In the genomic region with DNA sequence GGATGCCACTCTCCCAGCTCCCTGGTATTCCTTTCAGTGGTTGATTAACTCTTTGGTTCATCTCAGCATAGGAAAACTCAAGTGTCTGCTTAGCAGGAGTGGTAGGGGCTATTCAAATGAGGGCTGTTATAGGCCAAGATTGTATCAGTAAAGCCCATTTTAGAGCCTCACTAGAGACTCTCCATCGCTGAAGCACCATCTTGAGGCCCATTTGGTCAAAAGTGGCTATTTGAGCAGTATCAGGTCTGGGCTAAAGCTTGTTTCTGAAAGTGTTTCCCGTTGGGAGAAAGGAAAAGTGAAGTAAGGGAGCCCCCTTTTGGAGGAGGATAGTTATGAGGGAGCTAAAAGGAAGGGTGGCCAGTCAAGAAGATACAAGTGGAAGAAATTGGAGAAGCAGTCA, we compare ENCODE assay signal across 8 mouse cellular contexts.
DNase-seq lines count a peak whose midpoint lies in the region; ATAC-seq and TF ChIP-seq lines count a peak whose summit lies in the region.

No protein-coding gene starts in this region.

- 7% methylated on average over 2 of the region's 2 CpGs for WGBS in heart, postnatal 0 days

- no peaks in the 10 kb centered on the region for H3K9me3 ChIP-seq in heart, postnatal 0 days (replicated peaks; ENCODE audit: control insufficient read depth, low read length)

- TF ChIP-seq EP300 in heart, postnatal 0 days (IDR thresholded peaks at IDR 0.05; ENCODE audit: low read depth) = no peak

- no peak overlapping the region for H3K27ac ChIP-seq in heart, postnatal 0 days (ENCODE audit: low read depth)

- no peak for ATAC-seq in heart, postnatal 0 days (ENCODE audit: insufficient read depth, low read depth)

- no peak overlapping the region for H3K4me3 ChIP-seq in heart, postnatal 0 days (ENCODE audit: low read depth, low read length)

- H3K36me3 ChIP-seq in heart, postnatal 0 days (replicated peaks; ENCODE audit: control insufficient read depth, insufficient read depth, low read length) = no peaks in the 10 kb centered on the region

- no peak overlapping the region for H3K9ac ChIP-seq in heart, postnatal 0 days (replicated peaks; ENCODE audit: low read depth, low read length)

- no peak overlapping the region for H3K4me2 ChIP-seq in heart, postnatal 0 days (ENCODE audit: low read depth, low read length)

- no peaks in the 10 kb centered on the region for H3K4me1 ChIP-seq in heart, postnatal 0 days (ENCODE audit: control insufficient read depth, insufficient read depth)

- peak; percentile 13 for DNase-seq in heart, postnatal 0 days (ENCODE audit: low spot score)
- no peak for DNase-seq in heart, adult 9 months (ENCODE audit: low spot score in 2 of 2)
- peak; percentile 10 for DNase-seq in 416B (ENCODE audit: low read depth)
- peak; percentile 29 for DNase-seq in cerebellum, adult 11-12 months
- peak; percentile 3 to 76 for DNase-seq in frontal cortex, adult 2 months (ENCODE audit: extremely low spot score in 1 of 2, low spot score in 1 of 2)
- peak; percentile 2 for DNase-seq in lung, postnatal 25 days (ENCODE audit: low spot score)
- DNase-seq in urinary bladder, adult 18-20 months (ENCODE audit: low spot score in 2 of 2) = no peak
- DNase-seq in natural killer cell, adult 2 months (ENCODE audit: low spot score in 2 of 2) = no peak

- H3K27me3 ChIP-seq in heart, postnatal 0 days (ENCODE audit: control insufficient read depth, insufficient read depth, low read length) = no peaks in the 10 kb centered on the region; the same call in 1 of the 2 replicates

- peak; percentile 55 for TF ChIP-seq CTCF in heart, postnatal 0 days (IDR thresholded peaks at IDR 0.05; ENCODE audit: low read depth)

Comparison
In these comparisons a context has a peak if more than half of its experiments do, and no peak if none do; other contexts are left out.
1. DNase-seq: peak in heart, postnatal 0 days (single experiment), 416B (single experiment), cerebellum, adult 11-12 months (single experiment), frontal cortex, adult 2 months (2 of 2) and lung, postnatal 25 days (single experiment); none in heart, adult 9 months (0 of 2), urinary bladder, adult 18-20 months (0 of 2) and natural killer cell, adult 2 months (0 of 2).